Mouse (Mus musculus) lung, embryonic 15.5 days (tissue): ENCODE data around the gene Tpsg1. TPM values are rescaled to one million over a fixed set of nuclear protein-coding genes. Genes with fewer than 3 reads are reported as not detected.

Experiments
- ATAC-seq: fragments of 200-750 bp; cut with Nextera tagmentation; 2 replicates; pipeline ENCODE4 v1.8.0; 2017; ENCODE audit warnings: moderate number of reproducible peaks, borderline replicate concordance; ENCODE audit not compliant: low FRiP score, low TSS enrichment; ENCODE audit errors: extremely low read depth
- H3K27ac ChIP-seq: fragments of 300-500 bp; sonication (generic); 2 replicates; pipeline ENCODE4 v1.5.1; 2015; ENCODE audit warnings: moderate library complexity, mild to moderate bottlenecking, inconsistent platforms
- H3K27me3 ChIP-seq: fragments of 300-500 bp; sonication (generic); 2 replicates; pipeline ENCODE4 v1.6.1; 2015; ENCODE audit warnings: inconsistent platforms
- H3K36me3 ChIP-seq: fragments of 300-500 bp; sonication (generic); 2 replicates; pipeline ENCODE4 v1.6.1; 2015; ENCODE audit warnings: inconsistent platforms
- H3K4me1 ChIP-seq: fragments of 300-500 bp; sonication (generic); 2 replicates; pipeline ENCODE4 v1.6.1; 2015; ENCODE audit warnings: inconsistent platforms
- H3K4me2 ChIP-seq: fragments of 300-500 bp; sonication (generic); 2 replicates; pipeline ENCODE4 v1.6.1; 2015; ENCODE audit warnings: inconsistent platforms, mild to moderate bottlenecking, moderate library complexity
- H3K4me3 ChIP-seq: fragments of 300-500 bp; sonication (generic); 2 replicates; pipeline ENCODE4 v1.5.1; 2015; ENCODE audit warnings: mild to moderate bottlenecking, inconsistent platforms
- H3K9ac ChIP-seq: fragments of 300-500 bp; sonication (generic); 2 replicates; pipeline ENCODE4 v1.6.1; 2015; ENCODE audit warnings: inconsistent platforms
- H3K9me3 ChIP-seq: fragments of 300-500 bp; sonication (generic); 2 replicates; pipeline ENCODE4 v1.6.1; 2016; ENCODE audit warnings: inconsistent platforms
- WGBS: fragments of 180-500 bp; shearing (Covaris S2); methylation state at CpG from one replicate; pipeline ENCODE4 v1.1.7; 2015; 5-methylcytosine and 5-hydroxymethylcytosine counted together
- polyA plus RNA-seq: library from polyadenylated mRNA; unstranded; fragments of >200 nt; fragmentation: Nextera tagmentation; extraction: Ambion mirVana; gene quantifications from 2 replicates; pipeline ENCODE4 v1.2.1, GENCODE M21; 2015

Gene Tpsg1
- polyA plus RNA-seq, 1 experiment from 2014 or later, result 0.46 TPM

DNA sequence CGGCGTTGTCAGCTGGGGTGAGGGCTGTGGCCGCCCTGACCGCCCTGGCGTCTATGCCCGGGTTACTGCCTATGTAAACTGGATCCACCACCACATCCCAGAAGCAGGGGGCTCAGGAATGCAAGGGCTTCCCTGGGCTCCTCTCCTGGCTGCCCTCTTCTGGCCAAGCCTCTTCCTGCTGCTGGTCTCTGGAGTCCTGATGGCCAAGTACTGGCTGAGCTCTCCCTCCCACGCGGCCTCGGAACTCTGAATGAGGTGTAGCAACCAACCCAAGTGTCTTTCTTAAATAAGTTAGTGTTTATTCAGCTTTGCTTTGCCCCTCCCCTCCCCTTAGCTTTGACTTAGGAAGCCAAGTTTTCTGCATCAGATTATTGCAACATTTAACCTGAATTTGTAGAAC lies 4.9 kb downstream of the Tpsg1 start:
- no peak for ATAC-seq
- H3K4me3 ChIP-seq, result no peak overlapping the region

GRCm38 (mm10) chr17:25394526-25394925 lies 25.5 kb downstream of the Tpsg1 start:
- H3K9ac ChIP-seq, result no peak overlapping the region
- H3K4me3 ChIP-seq, result no peak overlapping the region
- no peaks in the 10 kb centered on the region for H3K36me3 ChIP-seq
- 81% methylated on average over 4 of the region's 4 CpGs for WGBS
- no peak overlapping the region for H3K4me2 ChIP-seq
- H3K9me3 ChIP-seq, result no peaks in the 10 kb centered on the region
- H3K27ac ChIP-seq, result no peak overlapping the region
- H3K4me1 ChIP-seq, result no peaks in the 10 kb centered on the region
- ATAC-seq, result no peak
- H3K27me3 ChIP-seq, result no peaks in the 10 kb centered on the region

More for the DNA sequence above, 4.9 kb downstream of the Tpsg1 start:
- 29% methylated on average over 9 of the region's 9 CpGs for WGBS
- Histone ChIP-seq H3K27ac (no peak overlapping the region), H3K4me2 (no peak overlapping the region), H3K36me3 (no peaks in the 10 kb centered on the region), H3K27me3 (no peaks in the 10 kb centered on the region), H3K9ac (no peak overlapping the region), H3K4me1 (0 out of 2 replicates have a peak, but pooled peaks cover 3% of the 10 kb centered on the region), H3K9me3 (no peaks in the 10 kb centered on the region)

DNA sequence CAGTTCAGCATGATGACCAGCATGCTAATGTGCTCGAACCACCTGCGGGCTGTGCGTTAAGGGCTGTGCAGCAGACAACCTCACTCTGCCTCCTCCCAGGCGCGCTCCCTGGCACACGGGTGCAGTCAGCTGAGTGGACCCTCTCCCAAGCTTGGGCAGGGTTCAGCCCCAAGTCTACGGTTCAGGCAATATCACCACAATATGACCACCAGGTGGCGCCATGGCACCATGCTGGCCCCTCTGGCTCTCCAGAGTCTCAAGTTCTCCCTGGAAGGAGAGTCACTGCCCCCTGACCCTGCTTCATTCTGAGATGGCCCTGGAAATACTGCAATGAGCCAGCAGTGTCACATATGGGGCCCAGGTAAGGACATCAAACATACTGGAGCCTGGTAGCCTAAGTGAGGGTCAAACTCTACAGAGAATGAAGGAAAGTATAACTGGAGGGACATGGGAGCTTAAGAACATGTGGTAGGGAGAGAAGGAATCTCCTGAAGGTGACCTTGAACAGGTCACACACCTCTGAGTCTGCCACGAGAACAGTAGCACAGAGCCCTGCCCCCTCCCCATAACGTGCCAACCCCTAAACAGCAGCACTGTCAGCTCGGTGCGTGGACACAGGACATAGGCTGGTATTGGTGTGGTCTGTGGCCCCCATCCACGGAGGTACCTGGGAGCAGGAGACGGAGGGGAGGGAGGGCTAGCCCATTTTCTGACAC lies 28.9 kb downstream of the Tpsg1 start:
- no peaks in the 10 kb centered on the region for H3K36me3 ChIP-seq
- ATAC-seq, result no peak
- H3K4me2 ChIP-seq, result no peak overlapping the region
- H3K4me1 ChIP-seq, result no peaks in the 10 kb centered on the region
- no peaks in the 10 kb centered on the region for H3K9me3 ChIP-seq
- WGBS, result 35% methylated on average over 14 of the region's 14 CpGs
- H3K27me3 ChIP-seq, result no peaks in the 10 kb centered on the region
- H3K27ac ChIP-seq, result no peak overlapping the region
- no peak overlapping the region for H3K4me3 ChIP-seq
- H3K9ac ChIP-seq, result no peak overlapping the region

DNA sequence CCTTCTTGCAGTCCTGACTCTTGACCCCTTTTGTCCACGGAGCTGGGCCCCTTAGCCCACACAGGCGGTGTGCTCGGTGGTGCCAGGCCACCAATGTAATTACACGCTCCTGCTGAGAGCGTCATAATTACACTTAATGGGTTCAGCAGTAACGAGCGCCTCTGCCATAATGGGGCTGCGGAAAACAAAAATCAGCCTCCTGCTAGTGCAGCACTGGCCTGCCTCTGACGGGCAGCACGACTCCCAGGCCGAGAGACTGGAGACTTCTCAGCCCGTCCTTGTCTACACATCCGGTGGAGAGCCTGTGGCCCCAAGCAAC lies 29.4 kb downstream of the Tpsg1 start:
- 70% methylated on average over 13 of the region's 13 CpGs for WGBS
- Histone ChIP-seq H3K27ac (no peak overlapping the region), H3K36me3 (no peaks in the 10 kb centered on the region), H3K4me1 (no peaks in the 10 kb centered on the region), H3K9ac (no peak overlapping the region), H3K9me3 (no peaks in the 10 kb centered on the region), H3K27me3 (no peaks in the 10 kb centered on the region), H3K4me3 (no peak overlapping the region), H3K4me2 (no peak overlapping the region)
- no peak for ATAC-seq

GRCm38 (mm10) chr17:25400443-25400842 lies 31.4 kb downstream of the Tpsg1 start:
- H3K9ac ChIP-seq, result no peak overlapping the region
- peaks cover 6% of the 10 kb centered on the region for H3K4me1 ChIP-seq
- ATAC-seq, result no peak
- no peaks in the 10 kb centered on the region for H3K36me3 ChIP-seq
- no peak overlapping the region for H3K4me3 ChIP-seq
- H3K27ac ChIP-seq, result no peak overlapping the region
- no peak overlapping the region for H3K4me2 ChIP-seq
- H3K9me3 ChIP-seq, result no peaks in the 10 kb centered on the region
- 4% methylated on average over 7 of the region's 7 CpGs for WGBS
- H3K27me3 ChIP-seq, result no peaks in the 10 kb centered on the region

DNA sequence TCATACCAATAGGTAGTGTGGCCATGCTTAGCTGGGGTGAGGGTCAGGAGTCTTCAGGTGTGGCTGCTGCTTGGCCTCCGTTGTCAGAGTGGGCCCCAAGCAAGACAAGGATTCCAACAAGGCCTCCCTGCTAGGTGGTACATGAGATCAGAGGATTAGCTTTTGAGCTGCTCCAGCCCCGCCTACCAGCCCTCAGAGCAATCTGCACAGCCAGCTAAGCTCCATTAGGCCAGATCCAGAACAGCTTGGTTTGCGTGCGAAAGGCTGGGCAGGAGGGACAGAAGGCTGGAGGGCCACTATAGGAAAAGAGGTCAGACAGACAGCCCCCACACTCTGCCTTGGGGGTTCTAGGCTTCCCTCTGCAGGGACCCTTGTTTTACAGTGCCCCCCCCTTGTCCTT lies 32.4 kb downstream of the Tpsg1 start:
- ATAC-seq, result no peak
- no peak overlapping the region for H3K9ac ChIP-seq
- H3K9me3 ChIP-seq, result no peaks in the 10 kb centered on the region
- peaks cover 14% of the 10 kb centered on the region for H3K4me1 ChIP-seq
- no peaks in the 10 kb centered on the region for H3K27me3 ChIP-seq
- no peak overlapping the region for H3K4me2 ChIP-seq
- no peaks in the 10 kb centered on the region for H3K36me3 ChIP-seq
- H3K27ac ChIP-seq, result no peak overlapping the region
- WGBS, result 47% methylated on average over 4 of the region's 4 CpGs
- no peak overlapping the region for H3K4me3 ChIP-seq

- WGBS, result 84% methylated on average over 13 of the region's 13 CpGs
- Histone ChIP-seq H3K4me2 (no peak overlapping the region), H3K36me3 (no peaks in the 10 kb centered on the region), H3K27me3 (no peaks in the 10 kb centered on the region), H3K9me3 (no peaks in the 10 kb centered on the region), H3K27ac (no peak overlapping the region), H3K4me3 (no peak overlapping the region), H3K9ac (no peak overlapping the region), H3K4me1 (peaks cover 14% of the 10 kb centered on the region)
- no peak for ATAC-seq
Observed at GRCm38 (mm10) chr17:25402224-25402623, 33.2 kb downstream of the Tpsg1 start.

DNA sequence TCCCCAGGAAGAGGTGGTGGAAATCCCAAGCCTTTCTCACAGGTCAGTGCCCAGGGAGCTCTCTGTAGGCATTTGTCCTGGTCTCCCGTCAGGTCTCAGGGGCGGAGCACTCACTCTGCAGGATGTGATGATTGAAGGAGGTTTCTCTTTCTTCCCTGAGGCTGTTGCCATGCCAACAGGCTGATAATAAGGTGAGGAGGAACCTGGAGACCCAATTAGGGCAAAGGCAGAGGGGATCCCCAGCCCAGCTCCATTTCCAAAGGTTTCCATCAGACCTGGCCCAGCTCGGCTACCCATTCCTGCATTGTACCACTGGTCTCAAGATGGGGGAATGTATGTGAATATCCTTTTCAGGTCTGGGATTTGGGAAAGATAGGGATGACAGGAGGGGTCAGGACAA lies 35.1 kb downstream of the Tpsg1 start:
- ATAC-seq, result no peak
- Histone ChIP-seq H3K4me1 (peaks cover 14% of the 10 kb centered on the region), H3K27me3 (no peaks in the 10 kb centered on the region), H3K4me3 (no peak overlapping the region), H3K9ac (no peak overlapping the region), H3K9me3 (no peaks in the 10 kb centered on the region), H3K4me2 (no peak overlapping the region), H3K36me3 (no peaks in the 10 kb centered on the region), H3K27ac (no peak overlapping the region)
- 39% methylated on average over 3 of the region's 3 CpGs for WGBS

GRCm38 (mm10) chr17:25405224-25405895 lies 36.3 kb downstream of the Tpsg1 start:
- peak; percentile 34; the same call in 1 of the 2 replicates for ATAC-seq
- WGBS, result 10% methylated on average over 10 of the region's 10 CpGs
- no peak overlapping the region for H3K9ac ChIP-seq
- no peaks in the 10 kb centered on the region for H3K36me3 ChIP-seq
- peaks cover 14% of the 10 kb centered on the region for H3K4me1 ChIP-seq
- H3K4me2 ChIP-seq, result no peak overlapping the region
- no peaks in the 10 kb centered on the region for H3K27me3 ChIP-seq
- no peak overlapping the region for H3K27ac ChIP-seq
- H3K4me3 ChIP-seq, result no peak overlapping the region
- no peaks in the 10 kb centered on the region for H3K9me3 ChIP-seq

DNA sequence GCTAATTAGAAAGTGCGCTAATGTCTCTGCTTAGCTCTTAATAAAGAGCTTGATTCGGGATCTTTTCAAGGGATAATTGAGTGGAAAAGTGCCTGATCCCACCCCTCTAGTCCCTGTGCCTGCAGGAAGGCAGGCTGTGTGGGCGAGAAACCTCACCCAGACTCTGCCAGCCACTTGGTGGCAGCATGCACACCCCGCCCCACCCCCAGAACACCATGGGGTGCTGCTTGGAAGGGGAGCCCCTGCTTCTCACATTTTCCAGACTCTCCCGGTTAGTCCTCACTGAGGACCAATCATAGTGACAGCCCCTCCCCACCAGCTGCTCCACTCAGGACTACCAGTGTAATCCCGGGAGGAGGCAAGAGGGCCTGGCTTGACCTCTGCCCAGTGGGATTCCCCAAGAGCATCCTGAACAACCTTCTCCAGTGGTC lies 37.0 kb downstream of the Tpsg1 start:
- Histone ChIP-seq H3K9ac (no peak overlapping the region), H3K4me2 (no peak overlapping the region), H3K9me3 (no peaks in the 10 kb centered on the region), H3K4me1 (peaks cover 18% of the 10 kb centered on the region), H3K4me3 (no peak overlapping the region), H3K36me3 (no peaks in the 10 kb centered on the region), H3K27me3 (no peaks in the 10 kb centered on the region), H3K27ac (no peak overlapping the region)
- no peak for ATAC-seq
- WGBS, result 37% methylated on average over 6 of the region's 6 CpGs

DNA sequence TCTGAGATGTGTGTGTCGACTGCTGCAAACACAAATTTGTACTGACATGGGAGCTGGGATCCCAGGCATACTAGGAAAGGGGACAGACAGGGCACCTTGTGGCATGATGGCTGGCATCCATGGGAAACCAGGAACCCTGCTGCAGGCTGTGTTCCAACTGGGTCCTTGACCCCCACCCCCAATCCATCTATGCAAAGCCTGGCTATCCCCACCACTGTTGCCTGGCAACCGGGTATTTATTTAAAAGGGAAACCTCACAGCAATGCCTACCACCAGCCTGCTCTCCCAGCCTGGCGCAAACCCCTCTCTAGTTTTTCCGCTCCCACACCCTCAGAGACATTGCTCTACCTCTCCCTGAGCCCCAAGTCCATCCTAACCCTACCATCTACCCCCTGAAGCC lies 38.3 kb downstream of the Tpsg1 start:
- ATAC-seq, result no peak
- H3K4me3 ChIP-seq, result no peak overlapping the region
- no peak overlapping the region for H3K9ac ChIP-seq
- H3K27me3 ChIP-seq, result no peaks in the 10 kb centered on the region
- 64% methylated on average over 4 of the region's 4 CpGs for WGBS
- peaks cover 22% of the 10 kb centered on the region for H3K4me1 ChIP-seq
- H3K27ac ChIP-seq, result no peak overlapping the region
- H3K9me3 ChIP-seq, result no peaks in the 10 kb centered on the region
- H3K36me3 ChIP-seq, result no peaks in the 10 kb centered on the region
- no peak overlapping the region for H3K4me2 ChIP-seq

GRCm38 (mm10) chr17:25408302-25408999 lies 39.4 kb downstream of the Tpsg1 start:
- 82% methylated on average over 7 of the region's 7 CpGs for WGBS
- H3K27me3 ChIP-seq, result no peaks in the 10 kb centered on the region
- no peak overlapping the region for H3K9ac ChIP-seq
- H3K27ac ChIP-seq, result no peak overlapping the region
- no peak for ATAC-seq
- H3K4me2 ChIP-seq, result no peak overlapping the region
- H3K36me3 ChIP-seq, result no peaks in the 10 kb centered on the region
- no peak overlapping the region for H3K4me3 ChIP-seq
- no peaks in the 10 kb centered on the region for H3K9me3 ChIP-seq
- H3K4me1 ChIP-seq, result peaks cover 22% of the 10 kb centered on the region
